Mouse (Mus musculus) ovary, postnatal 14 days (tissue): ENCODE measurements around the gene Wdr31.

Experiments used
- DNase-seq: peaks from one replicate; pipeline ENCODE4 v3.0.0; 2022; ENCODE audit warnings: low spot score

Wdr31 gene

GRCm38 (mm10) chr4:62439793-62440192 lies 30.9 kb downstream of the Wdr31 start:
- DNase-seq: no peak

GRCm38 (mm10) chr4:62437871-62438270 lies 32.8 kb downstream of the Wdr31 start:
- DNase-seq: no peak

- DNase-seq: no peak
These were observed 33.4 kb downstream of the Wdr31 start for GRCm38 (mm10) chr4:62437256-62437778.

- DNase-seq: no peak
These were observed 35.6 kb downstream of the Wdr31 start, which contains the start of gene Rnf183 for GRCm38 (mm10) chr4:62435081-62435480. Rnf183 (minus strand) TSS chr4:62435252.

- no peak for DNase-seq
These were observed 36.5 kb downstream of the Wdr31 start for GRCm38 (mm10) chr4:62433939-62434870.

- no peak for DNase-seq
These were observed 39.2 kb downstream of the Wdr31 start for GRCm38 (mm10) chr4:62431522-62431921.

- no peak for DNase-seq
These were observed 40.0 kb downstream of the Wdr31 start for GRCm38 (mm10) chr4:62430678-62431077.

GRCm38 (mm10) chr4:62429616-62430015 lies 41.1 kb downstream of the Wdr31 start:
- DNase-seq: no peak

GRCm38 (mm10) chr4:62427978-62428758 lies 42.5 kb downstream of the Wdr31 start:
- DNase-seq: no peak

GRCm38 (mm10) chr4:62425891-62426290 lies 44.8 kb downstream of the Wdr31 start:
- no peak for DNase-seq

- DNase-seq: no peak
These were observed 51.6 kb downstream of the Wdr31 start for GRCm38 (mm10) chr4:62419091-62419490.

GRCm38 (mm10) chr4:62418448-62418847 lies 52.2 kb downstream of the Wdr31 start:
- DNase-seq: no peak

GRCm38 (mm10) chr4:62411606-62412005 lies 59.1 kb downstream of the Wdr31 start:
- no peak for DNase-seq

GRCm38 (mm10) chr4:62410325-62410724 lies 60.4 kb downstream of the Wdr31 start:
- no peak for DNase-seq

- no peak for DNase-seq
These were observed 61.1 kb downstream of the Wdr31 start for GRCm38 (mm10) chr4:62409615-62410014.

GRCm38 (mm10) chr4:62408601-62409282 lies 62.0 kb downstream of the Wdr31 start, which contains the start of the genes Cdc26 and Prpf4:
Cdc26 (minus strand) TSS chr4:62408642.
Prpf4 (plus strand) TSS chr4:62408797.
- DNase-seq: peak; percentile 92

- DNase-seq: peak; percentile 33
These were observed 62.7 kb downstream of the Wdr31 start for GRCm38 (mm10) chr4:62407730-62408582.

- DNase-seq: no peak
These were observed 64.6 kb downstream of the Wdr31 start for GRCm38 (mm10) chr4:62406133-62406532.

- no peak for DNase-seq
These were observed 71.7 kb downstream of the Wdr31 start for GRCm38 (mm10) chr4:62398956-62399355.
